In the genomic region with DNA sequence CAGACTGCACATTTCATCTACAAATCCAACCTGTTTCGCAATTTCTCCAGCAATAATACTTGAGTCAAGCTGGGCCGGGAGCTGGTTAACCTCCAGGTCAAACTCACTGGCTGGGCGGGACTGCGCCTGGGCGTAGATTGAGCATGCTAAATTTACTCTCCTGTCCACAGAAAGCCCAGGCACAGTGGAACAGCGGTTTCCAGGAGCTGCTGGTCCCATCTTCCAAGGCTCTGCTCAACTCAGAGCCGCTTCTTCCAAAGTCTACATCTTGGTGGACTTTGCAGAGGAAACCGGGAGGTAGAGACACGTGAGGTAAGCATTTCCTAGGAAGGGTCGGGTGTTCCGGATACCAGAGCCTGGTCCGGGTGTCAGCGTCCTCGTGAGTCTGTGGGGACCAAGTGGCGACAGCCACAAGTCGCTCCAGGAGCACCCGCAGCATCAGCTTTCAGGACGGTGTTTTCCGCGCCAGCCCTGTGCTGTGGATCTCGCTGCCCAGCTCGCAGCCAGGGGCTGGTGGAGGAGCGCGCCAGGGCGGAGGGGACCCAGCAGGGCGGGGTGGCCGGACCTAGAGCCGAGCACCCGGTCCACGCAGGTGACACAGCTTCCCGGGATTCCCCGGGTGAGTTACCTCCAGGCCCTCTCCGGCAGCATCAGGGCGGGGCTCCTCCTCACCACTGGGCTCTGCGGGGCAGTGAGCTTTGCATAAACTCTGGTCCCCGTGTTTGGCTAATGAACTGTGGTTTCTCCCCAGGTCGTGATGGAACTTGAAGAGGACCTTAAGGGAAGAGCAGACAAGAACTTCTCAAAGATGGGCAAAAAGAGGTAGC, we compare ENCODE assay signal across 8 mouse cellular contexts. TPM values are rescaled to one million over a fixed set of nuclear protein-coding genes. Genes with fewer than 3 reads are reported as not detected.
DNase-seq lines count a peak whose midpoint lies in the region; ATAC-seq lines count a peak whose summit lies in the region.

A gene (plus strand): TSS at position 167 of the 827 bp plus-strand sequence.

- peak within 1 kb of the TSS; percentile 43 for H3K4me3 ChIP-seq in hindbrain, embryonic 13.5 days
- H3K4me3 ChIP-seq in macrophage (ENCODE audit: inconsistent target): peak within 1 kb of the TSS; percentile 43

- H3K4me2 ChIP-seq in hindbrain, embryonic 13.5 days: peak within 1 kb of the TSS; percentile 78

- peak; percentile 38 for DNase-seq in R1 (ENCODE audit: low read depth, low spot score)
- peak; percentile 4 for DNase-seq in brain, adult 2 months (ENCODE audit: low read depth, low spot score)
- peak in 1 of 2 experiments; percentile 29 for DNase-seq in left cerebral cortex, postnatal 10 days (ENCODE audit: extremely low spot score in 1 of 2, low spot score in 2 of 2)
- DNase-seq in right cerebral cortex, postnatal 14 days: peak; percentile 24

- H3K9ac ChIP-seq in hindbrain, embryonic 13.5 days: peak within 1 kb of the TSS; percentile 61

- no peaks in the 10 kb centered on the region for H3K36me3 ChIP-seq in hindbrain, embryonic 13.5 days
- no peaks in the 10 kb centered on the region for H3K36me3 ChIP-seq in macrophage (ENCODE audit: inconsistent target)

- 9% methylated on average over 37 of the region's 37 CpGs for WGBS in hindbrain, embryonic 13.5 days
- WGBS in macrophage (ENCODE audit: missing documents): 5% methylated on average over 37 of the region's 37 CpGs

- no peaks in the 10 kb centered on the region for H3K79me2 ChIP-seq in macrophage (ENCODE audit: inconsistent target)

- H3K27ac ChIP-seq in hindbrain, embryonic 13.5 days: no peak within 1 kb of the TSS
- H3K27ac ChIP-seq in macrophage: no peak within 1 kb of the TSS

- no peaks in the 10 kb centered on the region for H3K9me3 ChIP-seq in hindbrain, embryonic 13.5 days

- H3K27me3 ChIP-seq in hindbrain, embryonic 13.5 days: peaks cover 9% of the 10 kb centered on the region; the same call in 1 of the 2 replicates

- H3K4me1 ChIP-seq in hindbrain, embryonic 13.5 days (replicated peaks): peaks cover 11% of the 10 kb centered on the region

- ATAC-seq in frontal cortex, adult (ENCODE audit: low TSS enrichment): peak; percentile 89
- ATAC-seq in hindbrain, embryonic 13.5 days (ENCODE audit: low FRiP score): peak; percentile 77
- no peak for ATAC-seq in erythroid progenitor cell, adult 5-6 weeks (replicated peaks; ENCODE audit: low FRiP score, poor library complexity, severe bottlenecking)

- intact Hi-C loops in left cerebral cortex, postnatal 10 days (cut with DNase I): no loop called here

RNA-seq across cellular contexts. Expression of the gene that starts here (rescaled TPM):
- polyA plus RNA-seq in hindbrain, embryonic 13.5 days (2015; fragmentation: Nextera tagmentation; extraction: Ambion mirVana): 1.4 and 1.5 TPM in 2 replicates
- total RNA-seq in left cerebral cortex, postnatal 10 days (2021): 10 to 100 TPM; 10.3 to 12.6 TPM
- total RNA-seq in macrophage (2018; cell fraction: chromatin; rRNA removed): 10 to 100 TPM in 4 of 26 experiments, 1 to 10 TPM in 20, under 1 TPM in 2; 0.62 to 13.2 (median 4.6) TPM
- 1 to 10 TPM; 2.9 to 9.4 (median 7.0) TPM for total RNA-seq in macrophage (2018; cell fraction: cytosol; rRNA removed)
- 10 to 100 TPM in 6 of 26 experiments, 1 to 10 TPM in 20; 5.2 to 11.7 (median 8.4) TPM for total RNA-seq in macrophage (2018; cell fraction: nucleus; rRNA removed)
- 7.6 to 8.1 TPM (median 7.8 TPM) in 3 replicates for polyA plus RNA-seq in macrophage (2018)
- total RNA-seq in erythroid progenitor cell, adult 5-6 weeks (2015; ENCODE audit: low replicate concordance): 0.84 and 1.1 TPM in 2 replicates
- 0.08 and 0.39 TPM in 2 replicates for total RNA-seq in erythroid progenitor cell, adult 5-6 weeks (2017; ENCODE audit: low replicate concordance)

Comparison
In these comparisons a context has a peak if more than half of its experiments do, and no peak if none do; other contexts are left out.
1. RNA of the gene that starts here (total RNA-seq): 10.3 to 12.6 TPM in left cerebral cortex, postnatal 10 days; 0.08 to 1.1 TPM in erythroid progenitor cell, adult 5-6 weeks; every median in the first group is over 4 times any median in the second.